Mouse (Mus musculus) MEL (cell line): Measurements from ENCODE around the gene Mib2. TPM values are rescaled to one million over a fixed set of nuclear protein-coding genes. Genes with fewer than 3 reads are reported as not detected.
A peak's percentile ranks its signal among the peaks of the same experiment; 100 is the strongest.

Experiments
- DNase-seq: peaks from one replicate; pipeline ENCODE4 v3.0.0; 2011; ENCODE audit warnings: low read depth, low spot score
- H3K27ac ChIP-seq: 2 replicates; pipeline ENCODE4 v1.5.1; 2012; ENCODE audit warnings: low read depth, mild to moderate bottlenecking, control low read depth, low read length, moderate library complexity; ENCODE audit not compliant: control insufficient read depth
- H3K27me3 ChIP-seq, 2 experiments: fragments of 150-350 bp in 1 of 2; sonication (generic) in 1 of 2; 2 replicates each; pipeline ENCODE4 v1.6.1; 2012; ENCODE audit warnings: low read length in 2 of 2, mild to moderate bottlenecking in 2 of 2, improper control_type of control experiment in 1 of 2, moderate library complexity in 1 of 2; ENCODE audit not compliant: insufficient read depth in 2 of 2, control insufficient read depth in 1 of 2
- H3K36me3 ChIP-seq, 2 experiments: 2 replicates each; pipeline ENCODE4 v1.6.1; 2012 to 2014; ENCODE audit warnings: low read length in 2 of 2, improper control_type of control experiment in 1 of 2, inconsistent platforms in 1 of 2, mild to moderate bottlenecking in 1 of 2; ENCODE audit not compliant: insufficient read depth in 2 of 2, control insufficient read depth in 1 of 2
- H3K4me1 ChIP-seq, 2 experiments: fragments of 150-350 bp in 1 of 2; sonication (generic) in 1 of 2; 2 replicates each; pipeline ENCODE4 v1.6.1; 2012; ENCODE audit warnings: low read length in 2 of 2, improper control_type of control experiment in 1 of 2, mild to moderate bottlenecking in 1 of 2; ENCODE audit not compliant: insufficient read depth in 2 of 2, control insufficient read depth in 1 of 2
- H3K4me3 ChIP-seq, 2 experiments: fragments of 150-350 bp in 1 of 2; sonication (generic) in 1 of 2; 2 replicates each; pipeline ENCODE4 v1.5.1; 2012; ENCODE audit warnings: low read depth in 2 of 2, low read length in 2 of 2, mild to moderate bottlenecking in 2 of 2, moderate library complexity in 2 of 2, control low read depth in 1 of 2, improper control_type of control experiment in 1 of 2; ENCODE audit not compliant: control insufficient read depth in 1 of 2, insufficient read depth in 1 of 2
- H3K79me2 ChIP-seq: 2 replicates; pipeline ENCODE4 v1.6.1; 2012; ENCODE audit warnings: mild to moderate bottlenecking, low read length, moderate library complexity; ENCODE audit not compliant: control insufficient read depth, poor library complexity, insufficient read depth
- H3K9ac ChIP-seq: 2 replicates; pipeline ENCODE4 v1.6.1; 2012; ENCODE audit warnings: low read depth, mild to moderate bottlenecking, control low read depth, low read length, moderate library complexity; ENCODE audit not compliant: control insufficient read depth, poor library complexity, severe bottlenecking
- H3K9me3 ChIP-seq: fragments of 150-350 bp; sonication (generic); replicated peaks from 2 replicates; pipeline ENCODE4 v1.6.1; 2012; ENCODE audit warnings: mild to moderate bottlenecking, low read length, improper control_type of control experiment, moderate library complexity; ENCODE audit not compliant: insufficient read depth
- BHLHE40 ChIP-seq: IDR thresholded peaks from 2 replicates; pipeline ENCODE4 v1.6.1; 2012; ENCODE audit warnings: low read depth, mild to moderate bottlenecking, inconsistent platforms, low read length, improper control_type of control experiment, borderline replicate concordance
- ELF1 ChIP-seq: IDR thresholded peaks from 2 replicates; pipeline ENCODE4 v1.6.1; 2014; ENCODE audit warnings: low read depth, mild to moderate bottlenecking, inconsistent platforms, low read length, improper control_type of control experiment, moderate library complexity
- EP300 ChIP-seq, 2 experiments: IDR thresholded peaks; 2 replicates each; pipeline ENCODE4 v1.6.1; 2011; ENCODE audit warnings: improper control_type of control experiment in 2 of 2, low read length in 2 of 2, low read depth in 1 of 2, mild to moderate bottlenecking in 1 of 2
- KAT2A ChIP-seq: conservative IDR thresholded peaks from 2 replicates; pipeline ENCODE4 v1.6.1; 2012; ENCODE audit warnings: low read depth, low read length, improper control_type of control experiment, inconsistent platforms
- MAFK ChIP-seq: IDR thresholded peaks from 2 replicates; pipeline ENCODE4 v1.6.1; 2011; ENCODE audit warnings: low read depth, mild to moderate bottlenecking, low read length, improper control_type of control experiment, borderline replicate concordance
- MEF2A ChIP-seq: IDR thresholded peaks from 2 replicates; pipeline ENCODE4 v1.6.1; 2014; ENCODE audit warnings: low read depth, mild to moderate bottlenecking, inconsistent platforms, low read length, improper control_type of control experiment; ENCODE audit not compliant: poor library complexity, insufficient replicate concordance, severe bottlenecking; ENCODE audit errors: extremely low read depth
- MYC ChIP-seq: IDR thresholded peaks from 2 replicates; pipeline ENCODE4 v1.6.1; 2011; ENCODE audit warnings: low read depth, mild to moderate bottlenecking, low read length, improper control_type of control experiment, moderate library complexity
- POLR2A ChIP-seq, 2 experiments: IDR thresholded peaks; 2 replicates each; pipeline ENCODE4 v1.6.1; 2011 to 2012; ENCODE audit warnings: low read length in 2 of 2, mild to moderate bottlenecking in 2 of 2, control low read depth in 1 of 2, improper control_type of control experiment in 1 of 2, low read depth in 1 of 2, moderate library complexity in 1 of 2; ENCODE audit not compliant: control insufficient read depth in 1 of 2, insufficient read depth in 1 of 2, poor library complexity in 1 of 2
- POLR2AphosphoS2 ChIP-seq: IDR thresholded peaks from 2 replicates; pipeline ENCODE4 v1.6.1; 2011; ENCODE audit warnings: low read length, improper control_type of control experiment
- RAD21 ChIP-seq: IDR thresholded peaks from 2 replicates; pipeline ENCODE4 v1.6.1; 2011; ENCODE audit warnings: mild to moderate bottlenecking, low read depth, low read length, improper control_type of control experiment
- RCOR1 ChIP-seq: IDR thresholded peaks from 2 replicates; pipeline ENCODE4 v1.6.1; 2012; ENCODE audit warnings: low read depth, mild to moderate bottlenecking, inconsistent platforms, low read length, improper control_type of control experiment
- SMC3 ChIP-seq: IDR thresholded peaks from 2 replicates; pipeline ENCODE4 v1.6.1; 2011; ENCODE audit warnings: low read depth, low read length, improper control_type of control experiment
- TBP ChIP-seq: IDR thresholded peaks from 2 replicates; pipeline ENCODE4 v1.8.0; 2011; ENCODE audit warnings: low read depth, low read length, improper control_type of control experiment
- ZC3H11A ChIP-seq: IDR thresholded peaks from 2 replicates; pipeline ENCODE4 v1.6.1; 2012; ENCODE audit warnings: low read depth, mild to moderate bottlenecking, inconsistent platforms, low read length, improper control_type of control experiment
- ZMIZ1 ChIP-seq: IDR thresholded peaks from 2 replicates; pipeline ENCODE4 v1.6.1; 2012; ENCODE audit warnings: low read depth, mild to moderate bottlenecking, inconsistent platforms, low read length, improper control_type of control experiment, moderate library complexity
- polyA plus RNA-seq, 2 experiments: library from polyadenylated mRNA; stranded (reverse) in 1 of 2; unstranded in 1 of 2; fragments of >175 nt in 1 of 2; fragments of >200 nt in 1 of 2; gene quantifications; 2 replicates each; pipeline versions ENCODE4 v1.2.1 to v1.2.4; 2012; ENCODE audit warnings: low replicate concordance in 2 of 2, low read depth in 1 of 2; ENCODE audit not compliant: insufficient read length in 2 of 2, insufficient read depth in 1 of 2, missing spikeins in 1 of 2
- total RNA-seq: library from RNA; depleted of rRNA; stranded (reverse); fragments of 300-350 nt; gene quantifications from 2 replicates; pipeline ENCODE4 v1.2.3, GENCODE M21; 2012

Mib2 gene
- total and polyA plus RNA-seq, 3 experiments = 21.4 to 38.3 TPM; not detected in 1

- Histone ChIP-seq H3K9me3 (no peaks in the 10 kb centered on the region), H3K4me3 (peak overlapping the region; percentile 93 to 98), H3K36me3 (peaks cover 0 to 2% of the 10 kb centered on the region in 2 experiments; a peak in 1 of 4 replicates), H3K4me1 (peaks cover 2 to 3% of the 10 kb centered on the region in 2 experiments; a peak in 1 of 4 replicates)
- no peak for DNase-seq
- TF ChIP-seq TBP = no peak
- TF ChIP-seq ELF1 = no peak
- TF ChIP-seq RAD21 = no peak
- no peak for TF ChIP-seq MYC
- no peak for TF ChIP-seq SMC3
- TF ChIP-seq BHLHE40 = no peak
- TF ChIP-seq ZC3H11A = no peak
- TF ChIP-seq RCOR1 = no peak
- TF ChIP-seq, all 39 proteins: peak for 0
- Histone ChIP-seq H3K27me3 (no peaks in the 10 kb centered on the region), H3K27ac (peak overlapping the region; percentile 26; the same call in 1 of the 2 replicates), H3K9ac (peak overlapping the region; percentile 55), H3K79me2 (peaks cover 5% of the 10 kb centered on the region; the same call in 1 of the 2 replicates)
Measured at GRCm38 (mm10) chr4:155669598-155670075, 639 bp upstream of the Mib2 start.

GRCm38 (mm10) chr4:155666903-155667302 lies 2.1 kb downstream of the Mib2 start:
- no peak for DNase-seq
- no peak for TF ChIP-seq MAFK
- no peak for TF ChIP-seq KAT2A
- Histone ChIP-seq H3K4me1 (peaks cover 2 to 3% of the 10 kb centered on the region in 2 experiments; a peak in 1 of 4 replicates), H3K27ac (no peak overlapping the region; the same call in 1 of the 2 replicates), H3K36me3 (peaks cover 0 to 2% of the 10 kb centered on the region in 2 experiments; a peak in 2 of 4 replicates), H3K9me3 (no peaks in the 10 kb centered on the region), H3K4me3 (no peak overlapping the region), H3K27me3 (no peaks in the 10 kb centered on the region), H3K9ac (no peak overlapping the region), H3K79me2 (peaks cover 5% of the 10 kb centered on the region; the same call in 1 of the 2 replicates)

- H3K4me1 ChIP-seq = peaks cover 0 to 8% of the 10 kb centered on the region in 2 experiments; a peak in 1 of 4 replicates
- no peak overlapping the region for H3K4me3 ChIP-seq
- no peak overlapping the region for H3K9ac ChIP-seq
- no peaks in the 10 kb centered on the region for H3K27me3 ChIP-seq
- no peaks in the 10 kb centered on the region; a peak in 1 of 4 replicates for H3K36me3 ChIP-seq
- TF ChIP-seq KAT2A = no peak
- no peak for TF ChIP-seq ELF1
- no peak for TF ChIP-seq ZMIZ1
- TF ChIP-seq POLR2A (IDR thresholded peaks at IDR 0.05; ENCODE audit: control insufficient read depth in 1 of 2, insufficient read depth in 1 of 2, low read depth in 1 of 2, low read length in 2 of 2, poor library complexity in 1 of 2) = 0 out of 4 replicates have a peak, but pooled peaks of 1 of the 2 experiments have one; percentile 17
- 0 out of 4 replicates have a peak, but pooled peaks of 1 of the 2 experiments have one; percentile 5 for TF ChIP-seq EP300 (IDR thresholded peaks at IDR 0.05; ENCODE audit: low read depth in 1 of 2, low read length in 2 of 2)
- no peak for TF ChIP-seq POLR2AphosphoS2
- TF ChIP-seq MYC = no peak
- TF ChIP-seq MEF2A = no peak
- TF ChIP-seq, all 39 proteins: peak for 2
- Histone ChIP-seq H3K79me2 (no peaks in the 10 kb centered on the region), H3K9me3 (no peaks in the 10 kb centered on the region), H3K27ac (no peak overlapping the region)
- peak; percentile 52 for DNase-seq
Measured at GRCm38 (mm10) chr4:155660641-155661040, 8.4 kb downstream of the Mib2 start.
